Comparison of ENCODE assay signal across 8 mouse cellular contexts in genomic region chr3:152192238-152192931, GRCm38 (mm10). TPM values are rescaled to one million over a fixed set of nuclear protein-coding genes. Genes with fewer than 3 reads are reported as not detected.
DNase-seq lines count a peak whose midpoint lies in the region; ATAC-seq and TF ChIP-seq lines count a peak whose summit lies in the region.

No protein-coding gene starts in this region.

- ATAC-seq in embryonic facial prominence, embryonic 12.5 days (ENCODE audit: insufficient number of reproducible peaks, insufficient read depth, low FRiP score, low TSS enrichment) = no peak
- no peak for ATAC-seq in hindbrain, embryonic 13.5 days (ENCODE audit: low FRiP score)
- ATAC-seq in liver, postnatal 0 days = peak; percentile 25; the same call in 1 of the 2 replicates

- peak; percentile 87 for DNase-seq in kidney, adult 9 months
- no peak for DNase-seq in kidney, adult 11 months
- DNase-seq in liver, postnatal 0 days = peak; percentile 47
- peak; percentile 59 for DNase-seq in splenic B cell, adult 2 months (ENCODE audit: low read depth, low spot score)
- no peak for DNase-seq in thymus, postnatal 4 days
- DNase-seq in thymus, postnatal 25 days = no peak

- no peak for TF ChIP-seq CTCF in liver, postnatal 0 days (IDR thresholded peaks at IDR 0.05; ENCODE audit: low read depth)

- peaks cover 10% of the 10 kb centered on the region for H3K4me1 ChIP-seq in embryonic facial prominence, embryonic 12.5 days
- H3K4me1 ChIP-seq in hindbrain, embryonic 13.5 days (replicated peaks) = peaks cover 20% of the 10 kb centered on the region
- H3K4me1 ChIP-seq in liver, postnatal 0 days (ENCODE audit: insufficient read depth) = peaks cover 20% of the 10 kb centered on the region

- no peaks in the 10 kb centered on the region for H3K36me3 ChIP-seq in embryonic facial prominence, embryonic 12.5 days
- H3K36me3 ChIP-seq in hindbrain, embryonic 13.5 days = no peaks in the 10 kb centered on the region
- H3K36me3 ChIP-seq in liver, postnatal 0 days (replicated peaks; ENCODE audit: insufficient read depth, low read length) = no peaks in the 10 kb centered on the region
- no peaks in the 10 kb centered on the region for H3K36me3 ChIP-seq in splenic B cell, adult 2 months (ENCODE audit: control insufficient read depth, insufficient read depth, low read length, poor library complexity, severe bottlenecking)

- TF ChIP-seq EP300 in liver, postnatal 0 days (IDR thresholded peaks at IDR 0.05; ENCODE audit: low read depth) = no peak

- peak overlapping the region; percentile 63 for H3K4me2 ChIP-seq in embryonic facial prominence, embryonic 12.5 days (replicated peaks)
- peak overlapping the region; percentile 57 for H3K4me2 ChIP-seq in hindbrain, embryonic 13.5 days
- peak overlapping the region; percentile 77 for H3K4me2 ChIP-seq in liver, postnatal 0 days (ENCODE audit: low read depth, low read length)

- H3K27me3 ChIP-seq in embryonic facial prominence, embryonic 12.5 days = no peaks in the 10 kb centered on the region
- no peaks in the 10 kb centered on the region for H3K27me3 ChIP-seq in hindbrain, embryonic 13.5 days
- H3K27me3 ChIP-seq in liver, postnatal 0 days (ENCODE audit: insufficient read depth, low read length) = no peaks in the 10 kb centered on the region
- no peaks in the 10 kb centered on the region for H3K27me3 ChIP-seq in splenic B cell, adult 2 months (ENCODE audit: control insufficient read depth, insufficient read depth, low read length, poor library complexity, severe bottlenecking)

- H3K27ac ChIP-seq in embryonic facial prominence, embryonic 12.5 days = peak overlapping the region; percentile 58
- H3K27ac ChIP-seq in hindbrain, embryonic 13.5 days = 0 out of 2 replicates have a peak overlapping the region, but pooled peaks have one; percentile 3
- peak overlapping the region; percentile 85 for H3K27ac ChIP-seq in liver, postnatal 0 days (ENCODE audit: low read depth)

- H3K4me3 ChIP-seq in embryonic facial prominence, embryonic 12.5 days = peak overlapping the region; percentile 39
- H3K4me3 ChIP-seq in hindbrain, embryonic 13.5 days = peak overlapping the region; percentile 36
- H3K4me3 ChIP-seq in liver, postnatal 0 days (ENCODE audit: low read depth, low read length) = peak overlapping the region; percentile 72

- 26% methylated on average over 11 of the region's 11 CpGs for WGBS in embryonic facial prominence, embryonic 12.5 days
- WGBS in hindbrain, embryonic 13.5 days = 43% methylated on average over 10 of the region's 11 CpGs
- WGBS in liver, postnatal 0 days (ENCODE audit: insufficient replicate concordance) = 9% methylated on average over 9 of the region's 11 CpGs

- H3K9me3 ChIP-seq in embryonic facial prominence, embryonic 12.5 days = no peaks in the 10 kb centered on the region
- no peaks in the 10 kb centered on the region for H3K9me3 ChIP-seq in hindbrain, embryonic 13.5 days
- no peaks in the 10 kb centered on the region for H3K9me3 ChIP-seq in liver, postnatal 0 days (ENCODE audit: low read length)

- H3K9ac ChIP-seq in embryonic facial prominence, embryonic 12.5 days = peak overlapping the region; percentile 49
- H3K9ac ChIP-seq in hindbrain, embryonic 13.5 days = peak overlapping the region; percentile 61
- H3K9ac ChIP-seq in liver, postnatal 0 days (replicated peaks) = peak overlapping the region; percentile 75

RNA-seq across cellular contexts. Expression of gene Dnajb4, which starts 17.7 kb away (rescaled TPM):
- polyA plus RNA-seq in embryonic facial prominence, embryonic 12.5 days (2016; fragmentation: Nextera tagmentation; extraction: Ambion mirVana) = 29.4 and 33.0 TPM in 2 replicates
- 37.0 and 37.5 TPM in 2 replicates for polyA plus RNA-seq in hindbrain, embryonic 13.5 days (2015; fragmentation: Nextera tagmentation; extraction: Ambion mirVana)
- polyA plus RNA-seq in liver, postnatal 0 days (2015; fragmentation: Nextera tagmentation; extraction: Ambion mirVana) = 25.9 and 28.8 TPM in 2 replicates

RNA-seq across cellular contexts. Expression of gene Fubp1, which starts 17.8 kb away (rescaled TPM):
- 367 and 370 TPM in 2 replicates for polyA plus RNA-seq in embryonic facial prominence, embryonic 12.5 days (2016; fragmentation: Nextera tagmentation; extraction: Ambion mirVana)
- 297 and 299 TPM in 2 replicates for polyA plus RNA-seq in hindbrain, embryonic 13.5 days (2015; fragmentation: Nextera tagmentation; extraction: Ambion mirVana)
- 33.5 and 37.1 TPM in 2 replicates for polyA plus RNA-seq in liver, postnatal 0 days (2015; fragmentation: Nextera tagmentation; extraction: Ambion mirVana)

RNA-seq across cellular contexts. Expression of gene Gipc2, which starts 26.4 kb away (rescaled TPM):
- 2.4 and 3.5 TPM in 2 replicates for polyA plus RNA-seq in embryonic facial prominence, embryonic 12.5 days (2016; fragmentation: Nextera tagmentation; extraction: Ambion mirVana)
- polyA plus RNA-seq in hindbrain, embryonic 13.5 days (2015; fragmentation: Nextera tagmentation; extraction: Ambion mirVana) = 8.4 and 9.2 TPM in 2 replicates
- polyA plus RNA-seq in liver, postnatal 0 days (2015; fragmentation: Nextera tagmentation; extraction: Ambion mirVana) = 3.5 and 5.0 TPM in 2 replicates

Comparison
In these comparisons a context has a peak if more than half of its experiments do, and no peak if none do; other contexts are left out.
1. DNase-seq: peak in kidney, adult 9 months (single experiment), liver, postnatal 0 days (single experiment) and splenic B cell, adult 2 months (single experiment); none in kidney, adult 11 months (single experiment), thymus, postnatal 4 days (single experiment) and thymus, postnatal 25 days (single experiment).
2. H3K27ac ChIP-seq: peak in every context shown above with its lines; median percentile 85 in liver, postnatal 0 days; 58 in embryonic facial prominence, embryonic 12.5 days; 3 in hindbrain, embryonic 13.5 days.
3. Peak in every context shown above with its lines, with median percentiles within 50 percentile points of each other: H3K4me2 ChIP-seq, H3K4me3 ChIP-seq and H3K9ac ChIP-seq.